Mouse (Mus musculus) bone marrow macrophage, adult 2 months (primary cell): Measurements from ENCODE around the gene BC035947.

Source experiments
- CTCF ChIP-seq: IDR thresholded peaks from 2 replicates; pipeline ENCODE4 v1.5.1; 2012; ENCODE audit warnings: low read depth, mild to moderate bottlenecking, low read length, moderate library complexity
- POLR2A ChIP-seq: IDR thresholded peaks from 2 replicates; pipeline ENCODE4 v1.6.1; 2012; ENCODE audit warnings: mild to moderate bottlenecking, low read depth, low read length, borderline replicate concordance

DNA sequence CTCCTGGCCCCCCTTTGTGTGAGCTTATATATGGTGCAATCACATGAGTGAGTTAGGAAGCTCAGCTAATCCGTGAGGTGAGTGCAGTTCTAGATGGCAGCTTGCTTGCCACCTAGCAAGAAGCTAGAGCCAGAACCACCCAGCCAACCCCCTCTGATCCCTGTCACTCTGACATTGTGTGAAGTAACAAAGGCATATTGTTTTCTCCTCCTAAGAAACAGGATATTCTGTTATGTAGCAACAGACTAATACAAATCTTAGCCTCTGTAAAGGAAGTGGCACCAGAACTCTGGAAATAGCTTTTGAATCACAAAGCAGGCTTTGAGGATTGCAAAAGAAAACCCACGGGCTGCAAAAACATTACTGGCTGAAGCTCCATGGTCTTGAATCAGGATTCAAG lies 27.6 kb downstream of the BC035947 start:
- no peak for TF ChIP-seq CTCF
- TF ChIP-seq POLR2A, result no peak
